Mouse (Mus musculus) telencephalon, adult 2 months (tissue): ENCODE results near the gene Noct.

Experiments
- DNase-seq: peaks from one replicate; pipeline ENCODE4 v3.0.0-alpha.2; 2011; ENCODE audit warnings: low read depth, low spot score

Gene Noct

GRCm38 (mm10) chr3:51230886-51231285 is 6.6 kb downstream of the Noct start:
- no peak for DNase-seq

GRCm38 (mm10) chr3:51231499-51231898 is 7.3 kb downstream of the Noct start:
- DNase-seq: no peak

GRCm38 (mm10) chr3:51232205-51232910 is 8.1 kb downstream of the Noct start:
- DNase-seq: no peak

- DNase-seq: no peak
Observed at GRCm38 (mm10) chr3:51233474-51233873, 9.2 kb downstream of the Noct start.

GRCm38 (mm10) chr3:51233918-51234751 is 9.9 kb downstream of the Noct start:
- DNase-seq: peak; percentile 53

GRCm38 (mm10) chr3:51234752-51235055 is 10.5 kb downstream of the Noct start:
- no peak for DNase-seq

GRCm38 (mm10) chr3:51238515-51238914 is 14.3 kb downstream of the Noct start:
- DNase-seq: no peak

GRCm38 (mm10) chr3:51239541-51239940 is 15.3 kb downstream of the Noct start:
- DNase-seq: no peak

GRCm38 (mm10) chr3:51247704-51248103 is 23.5 kb downstream of the Noct start:
- no peak for DNase-seq

GRCm38 (mm10) chr3:51248600-51248999 is 24.4 kb downstream of the Noct start:
- DNase-seq: no peak

- DNase-seq: no peak
Observed at GRCm38 (mm10) chr3:51249460-51249859, 25.2 kb downstream of the Noct start.

- no peak for DNase-seq
Observed at GRCm38 (mm10) chr3:51249866-51250265, 25.6 kb downstream of the Noct start.

- no peak for DNase-seq
Observed at GRCm38 (mm10) chr3:51251057-51251456, 26.8 kb downstream of the Noct start.

- DNase-seq: no peak
Observed at GRCm38 (mm10) chr3:51252223-51252622, 28.0 kb downstream of the Noct start.

GRCm38 (mm10) chr3:51252689-51253402 is 28.6 kb downstream of the Noct start:
- DNase-seq: no peak

- no peak for DNase-seq
Observed at GRCm38 (mm10) chr3:51254784-51255183, 30.5 kb downstream of the Noct start.

GRCm38 (mm10) chr3:51256450-51256849 is 32.2 kb downstream of the Noct start:
- DNase-seq: no peak

- no peak for DNase-seq
Observed at GRCm38 (mm10) chr3:51258070-51258469, 33.8 kb downstream of the Noct start.

- no peak for DNase-seq
Observed at GRCm38 (mm10) chr3:51262942-51263341, 38.7 kb downstream of the Noct start.

GRCm38 (mm10) chr3:51268434-51268833 is 44.2 kb downstream of the Noct start:
- no peak for DNase-seq

GRCm38 (mm10) chr3:51270069-51270817 is 46.0 kb downstream of the Noct start:
- no peak for DNase-seq

- peak; percentile 98 for DNase-seq
Observed at GRCm38 (mm10) chr3:51275956-51276398, 51.7 kb downstream of the Noct start.
